Comparison of ENCODE assay signal across 9 mouse cellular contexts in the genomic region with DNA sequence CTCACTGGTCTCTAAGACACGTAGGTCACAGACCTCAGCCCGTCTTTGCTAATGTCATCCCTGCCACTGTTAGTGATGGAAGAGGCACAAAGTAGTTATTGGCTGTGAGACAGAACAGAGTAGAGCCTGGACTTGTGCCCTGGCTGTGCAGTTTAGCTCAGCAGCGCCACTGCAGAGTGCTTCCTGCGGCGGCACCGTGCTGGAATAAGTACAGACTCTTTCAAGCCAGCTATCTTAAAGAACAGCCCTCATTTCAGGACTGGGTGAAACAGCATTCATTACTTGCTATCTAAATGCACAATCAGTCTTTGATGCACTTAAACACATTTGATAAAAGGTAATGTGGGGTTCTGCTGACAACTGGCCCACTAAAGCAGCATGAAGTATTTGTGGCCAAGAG.
A peak's percentile ranks its signal among the peaks of the same experiment; 100 is the strongest.
DNase-seq lines count a peak whose midpoint lies in the region; ATAC-seq and TF ChIP-seq lines count a peak whose summit lies in the region.
"Had no signal": no experiment of that assay in that cellular context is flagged by ENCODE, and none has a peak within 500 bp of the region (broad histone marks: within the 10 kb centered on the region; RNA-seq: fewer than 3 reads in every experiment).

No protein-coding gene starts in this region.

- no peaks in the 10 kb centered on the region for H3K36me3 ChIP-seq in hindbrain, postnatal 0 days (ENCODE audit: insufficient read depth, low read length)
- no peaks in the 10 kb centered on the region for H3K36me3 ChIP-seq in hindbrain, embryonic 12.5 days
- no peaks in the 10 kb centered on the region for H3K36me3 ChIP-seq in embryonic facial prominence, embryonic 10.5 days (replicated peaks)
- H3K36me3 ChIP-seq: G1E had no signal

- H3K4me3 ChIP-seq in hindbrain, postnatal 0 days (ENCODE audit: low read length): no peak overlapping the region
- H3K4me3 ChIP-seq in hindbrain, embryonic 12.5 days: no peak overlapping the region
- no peak overlapping the region for H3K4me3 ChIP-seq in embryonic facial prominence, embryonic 10.5 days

- no peaks in the 10 kb centered on the region for H3K4me1 ChIP-seq in hindbrain, postnatal 0 days (ENCODE audit: insufficient read depth, low read length)
- H3K4me1 ChIP-seq in hindbrain, embryonic 12.5 days: no peaks in the 10 kb centered on the region
- H3K4me1 ChIP-seq in embryonic facial prominence, embryonic 10.5 days: no peaks in the 10 kb centered on the region

- peak; percentile 49; the same call in 1 of the 2 replicates for ATAC-seq in hindbrain, postnatal 0 days
- no peak for ATAC-seq in hindbrain, embryonic 12.5 days (ENCODE audit: low FRiP score)
- ATAC-seq in cerebellum, adult (ENCODE audit: insufficient number of reproducible peaks, low FRiP score, low TSS enrichment): peak; percentile 49; the same call in 1 of the 2 replicates
- peak; percentile 80 for ATAC-seq in frontal cortex, adult (ENCODE audit: low TSS enrichment)

- DNase-seq in hindbrain, postnatal 0 days (ENCODE audit: low spot score): peak; percentile 74
- peak; percentile 38 to 39 for DNase-seq in lung, postnatal 4 days
- no peak for DNase-seq in spleen, postnatal 36 days (ENCODE audit: low spot score in 2 of 2)
- no peak for DNase-seq in embryonic facial prominence, embryonic 10.5 days (ENCODE audit: low spot score)
- DNase-seq in embryo, embryonic 9.5 days (ENCODE audit: extremely low spot score): no peak

- H3K27ac ChIP-seq in hindbrain, postnatal 0 days: no peak overlapping the region
- H3K27ac ChIP-seq in hindbrain, embryonic 12.5 days: no peak overlapping the region
- no peak overlapping the region for H3K27ac ChIP-seq in embryonic facial prominence, embryonic 10.5 days (replicated peaks)

- H3K4me2 ChIP-seq in hindbrain, postnatal 0 days (ENCODE audit: low read depth, low read length): 0 out of 2 replicates have a peak overlapping the region, but pooled peaks have one; percentile 16
- no peak overlapping the region for H3K4me2 ChIP-seq in hindbrain, embryonic 12.5 days (replicated peaks)

- H3K27me3 ChIP-seq in hindbrain, postnatal 0 days (ENCODE audit: insufficient read depth, low read length): no peaks in the 10 kb centered on the region
- H3K27me3 ChIP-seq in hindbrain, embryonic 12.5 days: no peaks in the 10 kb centered on the region
- no peaks in the 10 kb centered on the region for H3K27me3 ChIP-seq in embryonic facial prominence, embryonic 10.5 days (replicated peaks; ENCODE audit: low read depth, poor library complexity, severe bottlenecking)

- WGBS in hindbrain, postnatal 0 days: 46% methylated on average over 6 of the region's 6 CpGs
- whole genome bisulfite sequencing in hindbrain, embryonic 12.5 days: 76% methylated on average over 6 of the region's 6 CpGs
- WGBS in embryonic facial prominence, embryonic 10.5 days: 87% methylated on average over 6 of the region's 6 CpGs

- no peaks in the 10 kb centered on the region for H3K9me3 ChIP-seq in hindbrain, postnatal 0 days (ENCODE audit: low read length)
- H3K9me3 ChIP-seq in hindbrain, embryonic 12.5 days (replicated peaks): no peaks in the 10 kb centered on the region
- H3K9me3 ChIP-seq in embryonic facial prominence, embryonic 10.5 days: no peaks in the 10 kb centered on the region

- peak; percentile 60 for TF ChIP-seq CTCF in hindbrain, postnatal 0 days (IDR thresholded peaks at IDR 0.05; ENCODE audit: low read depth)

- H3K9ac ChIP-seq in hindbrain, postnatal 0 days (replicated peaks; ENCODE audit: low read length): no peak overlapping the region
- H3K9ac ChIP-seq in hindbrain, embryonic 12.5 days: no peak overlapping the region

Comparison
In these comparisons a context has a peak if more than half of its experiments do, and no peak if none do; other contexts are left out.
1. DNase-seq: peak in hindbrain, postnatal 0 days (single experiment) and lung, postnatal 4 days (2 of 2); none in spleen, postnatal 36 days (0 of 2), embryonic facial prominence, embryonic 10.5 days (single experiment) and embryo, embryonic 9.5 days (single experiment).